Mouse (Mus musculus) left cerebral cortex, postnatal 10 days (tissue): Measurements from ENCODE around the gene Myom1. TPM values are rescaled to one million over a fixed set of nuclear protein-coding genes. Genes with fewer than 3 reads are reported as not detected.

Experiments used
- DNase-seq, 2 experiments: peaks; one replicate each; pipeline ENCODE4 v3.0.0; 2021 to 2022; ENCODE audit warnings: low spot score in 2 of 2, mixed read lengths in 1 of 2; ENCODE audit errors: extremely low spot score in 1 of 2
- intact Hi-C: fragments of 180-260 bp; cut with DNase I; formaldehyde crosslinking; loops from one replicate; pipeline ENCODE4 v1.15.1; 2025
- total RNA-seq, 2 experiments: library from RNA; stranded (reverse); gene quantifications; 2 replicates each; pipeline ENCODE4 v1.2.3; 2021

Gene Myom1
- total RNA-seq, 2 experiments from 2014 or later: 3.4 to 3.9 TPM

GRCm38 (mm10) chr17:71124061-71124670 lies 121.7 kb downstream of the Myom1 start:
- intact Hi-C loops: no loop called here
- DNase-seq: no peak

GRCm38 (mm10) chr17:71124674-71125073 lies 122.2 kb downstream of the Myom1 start:
- no peak for DNase-seq
- intact Hi-C loops: no loop called here

- intact Hi-C loops: no loop called here
- DNase-seq: peak in 1 of 2 experiments; percentile 40
Observed at GRCm38 (mm10) chr17:71125519-71125918, 123.1 kb downstream of the Myom1 start.

GRCm38 (mm10) chr17:71126001-71126400 lies 123.6 kb downstream of the Myom1 start:
- intact Hi-C loops: no loop called here
- no peak for DNase-seq

GRCm38 (mm10) chr17:71127464-71128110 lies 125.2 kb downstream of the Myom1 start:
- peak in 1 of 2 experiments; percentile 38 for DNase-seq
- intact Hi-C loops: no loop called here

- DNase-seq: no peak
- intact Hi-C loops: no loop called here
Observed at GRCm38 (mm10) chr17:71129489-71130261, 127.2 kb downstream of the Myom1 start.

GRCm38 (mm10) chr17:71132221-71132620 lies 129.8 kb downstream of the Myom1 start:
- no peak for DNase-seq
- intact Hi-C loops: no loop called here

GRCm38 (mm10) chr17:71132856-71133439 lies 130.5 kb downstream of the Myom1 start:
- no peak for DNase-seq
- intact Hi-C loops: no loop called here

- no peak for DNase-seq
- intact Hi-C loops: no loop called here
Observed at GRCm38 (mm10) chr17:71134441-71134955, 132.1 kb downstream of the Myom1 start.

- intact Hi-C loops: no loop called here
- no peak for DNase-seq
Observed at GRCm38 (mm10) chr17:71135108-71135507, 132.7 kb downstream of the Myom1 start.

GRCm38 (mm10) chr17:71135866-71136265 lies 133.4 kb downstream of the Myom1 start:
- intact Hi-C loops: no loop called here
- no peak for DNase-seq

GRCm38 (mm10) chr17:71136384-71137333 lies 134.2 kb downstream of the Myom1 start:
- no peak for DNase-seq
- intact Hi-C loops: no loop called here

GRCm38 (mm10) chr17:71137334-71137721 lies 134.9 kb downstream of the Myom1 start:
- intact Hi-C loops: no loop called here
- DNase-seq: no peak

GRCm38 (mm10) chr17:71142068-71142467 lies 139.6 kb downstream of the Myom1 start:
- intact Hi-C loops: no loop called here

GRCm38 (mm10) chr17:71143155-71143554 lies 140.7 kb downstream of the Myom1 start:
- intact Hi-C loops: no loop called here
- DNase-seq: no peak

More at GRCm38 (mm10) chr17:71142068-71142467, 139.6 kb downstream of the Myom1 start:
- DNase-seq: no peak

- DNase-seq: no peak
- intact Hi-C loops: no loop called here
Observed at GRCm38 (mm10) chr17:71144322-71145116, 142.1 kb downstream of the Myom1 start.

GRCm38 (mm10) chr17:71145248-71145961 lies 143.0 kb downstream of the Myom1 start:
- intact Hi-C loops: no loop called here
- no peak for DNase-seq
